Mouse (Mus musculus) cerebellum, adult 2 months (tissue): Measurements from ENCODE around the gene Iars2. TPM values are rescaled to one million over a fixed set of nuclear protein-coding genes. Genes with fewer than 3 reads are reported as not detected.
"Not testable (repeated sequence)": the region's sequence is repeated elsewhere in the genome, so short reads cannot be mapped to it uniquely, and the experiment has no call there.

Source experiments
- DNase-seq, 2 experiments: peaks; one replicate each; pipeline ENCODE4 v3.0.0; 2021
- H3K27ac ChIP-seq: fragments of 200-500 bp; 2 replicates; pipeline ENCODE4 v1.5.1; 2012; ENCODE audit warnings: low read length, control low read depth, inconsistent platforms; ENCODE audit not compliant: insufficient read depth
- H3K27me3 ChIP-seq: fragments of 200-500 bp; 2 replicates; pipeline ENCODE4 v1.6.1; 2012; ENCODE audit warnings: inconsistent platforms, mild to moderate bottlenecking, low read length, moderate library complexity; ENCODE audit not compliant: control insufficient read depth, insufficient read depth
- H3K4me1 ChIP-seq: fragments of 200-500 bp; 2 replicates; pipeline ENCODE4 v1.6.1; 2011; ENCODE audit warnings: low read length; ENCODE audit not compliant: control insufficient read depth, insufficient read depth
- H3K4me3 ChIP-seq: fragments of 200-500 bp; replicated peaks from 2 replicates; pipeline ENCODE3; 2011; ENCODE audit warnings: mild to moderate bottlenecking, low read depth, low read length, control low read depth; ENCODE audit not compliant: insufficient read depth
- CTCF ChIP-seq: fragments of 200-500 bp; IDR thresholded peaks from 2 replicates; pipeline ENCODE4 v1.5.1; 2011; ENCODE audit warnings: low read depth, mild to moderate bottlenecking, control low read depth, low read length, moderate library complexity, borderline replicate concordance; ENCODE audit not compliant: insufficient read depth
- POLR2A ChIP-seq: fragments of 200-500 bp; IDR thresholded peaks from 2 replicates; pipeline ENCODE4 v1.6.1; 2011; ENCODE audit warnings: low read length, control low read depth, borderline replicate concordance; ENCODE audit not compliant: insufficient read depth
- WGBS: fragments of 180-500 bp; shearing (Covaris S2); methylation state at CpG from one replicate; pipeline ENCODE4 v1.1.7; 2018; 5-methylcytosine and 5-hydroxymethylcytosine counted together
- polyA plus RNA-seq: library from polyadenylated mRNA; depleted of rRNA; stranded (reverse); fragments of >200 nt; gene quantifications from 2 replicates; pipeline ENCODE4 v1.2.3, GENCODE M21; 2012

The Iars2 gene
- polyA plus RNA-seq, 1 experiment: 27.2 TPM

DNA sequence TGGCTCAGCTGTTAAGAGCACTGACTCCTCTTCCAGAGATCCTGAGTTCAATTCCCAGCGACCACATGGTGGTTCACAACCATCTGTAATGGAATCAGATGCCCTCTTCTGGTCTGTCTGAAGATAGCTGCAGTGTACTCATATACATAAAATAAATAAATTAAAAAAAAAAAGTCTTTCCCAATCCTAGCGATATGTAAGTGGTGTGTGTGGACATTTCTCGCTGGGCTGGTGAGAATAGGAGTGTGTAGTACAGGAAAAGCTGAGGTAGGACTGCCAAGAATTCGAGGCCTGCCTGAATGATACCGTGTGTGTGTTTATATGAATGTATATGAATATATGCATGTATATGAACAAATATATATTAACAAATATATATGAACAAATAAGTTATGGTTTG is 2.2 kb upstream of the Iars2 start:
- TF ChIP-seq CTCF (no peak), POLR2A (no peak)
- peaks cover 13% of the 10 kb centered on the region; the same call in 1 of the 2 replicates for H3K4me1 ChIP-seq
- DNase-seq: no peak
- WGBS: 42% methylated on average over 5 of the region's 5 CpGs
- no peaks in the 10 kb centered on the region for H3K27me3 ChIP-seq
- no peak overlapping the region for H3K27ac ChIP-seq
- no peak overlapping the region for H3K4me3 ChIP-seq

DNA sequence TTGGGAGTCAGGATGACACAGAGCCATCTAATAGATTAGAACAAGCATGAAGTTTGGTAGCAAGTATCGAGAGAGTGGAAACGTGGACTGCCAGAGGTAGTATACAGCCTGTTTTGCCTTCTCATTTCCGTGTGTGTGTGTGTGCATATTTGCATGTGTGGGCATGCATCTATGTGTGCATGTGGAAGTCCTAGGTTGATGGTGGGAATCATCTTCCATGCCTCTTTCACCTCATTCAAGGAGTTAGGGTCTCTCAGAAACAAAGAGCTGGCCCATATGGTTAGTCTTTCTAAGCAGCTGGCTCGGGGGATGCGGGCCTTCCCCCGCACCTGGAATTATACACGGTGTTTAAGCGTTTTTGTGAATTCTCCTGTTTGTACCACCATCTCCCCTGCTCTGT is 655 bp upstream of the Iars2 start:
- Histone ChIP-seq H3K4me3 (no peak overlapping the region), H3K4me1 (peaks cover 8% of the 10 kb centered on the region; the same call in 1 of the 2 replicates), H3K27ac (no peak overlapping the region), H3K27me3 (no peaks in the 10 kb centered on the region)
- 91% methylated on average over 8 of the region's 8 CpGs for WGBS
- no peak for DNase-seq
- TF ChIP-seq POLR2A (no peak), CTCF (no peak)

DNA sequence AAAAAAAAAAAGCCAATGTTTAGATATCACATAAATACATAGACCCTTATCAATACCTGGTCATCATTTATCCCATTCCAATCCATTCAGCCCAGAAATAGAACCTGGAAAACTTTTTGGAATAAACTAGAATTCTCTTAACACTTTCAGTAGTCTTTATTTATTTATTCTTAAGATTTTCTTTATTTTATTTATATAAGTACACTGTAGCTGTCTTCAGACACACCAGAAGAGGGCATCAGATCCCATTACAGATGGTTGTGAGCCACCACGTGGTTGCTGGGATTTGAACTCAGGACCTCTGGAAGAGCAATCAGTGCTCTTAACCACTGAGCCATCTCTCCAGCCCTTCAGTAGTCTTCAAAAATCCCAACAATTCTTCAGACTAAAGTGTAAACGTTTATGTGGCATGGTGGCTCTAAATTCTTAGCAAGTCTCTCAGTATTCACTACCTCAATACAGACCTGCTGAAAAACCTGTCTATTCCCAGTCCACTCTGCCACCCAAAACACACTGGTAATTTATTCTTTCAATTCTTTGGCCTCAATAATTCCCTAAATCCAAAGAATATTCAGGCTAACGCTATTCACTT is 1.3 kb downstream of the Iars2 start:
- H3K4me3 ChIP-seq: not testable (repeated sequence)

DNA sequence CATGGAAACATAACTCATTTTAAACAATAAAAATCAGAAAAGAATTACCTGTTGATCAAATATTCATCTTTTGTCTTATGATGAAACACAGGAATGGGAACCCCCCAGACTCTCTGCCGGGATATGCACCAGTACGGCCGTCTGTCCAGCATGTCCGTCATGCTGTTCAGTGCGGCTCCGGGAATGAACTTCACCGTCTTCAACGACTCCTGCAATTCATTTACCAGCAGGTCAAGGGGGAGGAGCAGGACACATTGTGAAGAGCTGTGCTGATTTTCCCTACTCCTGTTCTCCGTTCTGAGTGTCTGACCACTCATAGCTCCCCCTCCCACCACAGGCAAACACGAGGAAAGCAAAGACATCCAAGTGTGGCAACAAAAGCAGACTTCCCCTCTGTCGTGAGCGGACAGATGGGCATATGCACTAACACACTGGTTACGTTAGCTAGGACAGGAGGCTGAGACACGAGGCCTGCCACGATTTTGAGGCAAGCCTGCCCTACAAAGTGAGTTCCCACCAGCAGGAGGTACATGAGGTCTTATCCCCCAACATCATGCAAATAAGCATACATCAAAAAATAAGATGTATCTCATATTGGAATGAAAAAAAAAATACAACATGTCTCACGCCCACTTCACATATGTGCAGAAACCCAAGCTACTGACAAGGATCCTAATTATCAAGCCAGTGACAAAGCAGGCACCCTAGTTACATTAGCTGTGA is 13.2 kb downstream of the Iars2 start:
- TF ChIP-seq POLR2A: no peak
- no peak for TF ChIP-seq CTCF
- Histone ChIP-seq H3K27me3 (no peaks in the 10 kb centered on the region), H3K27ac (no peak overlapping the region), H3K4me3 (no peak overlapping the region), H3K4me1 (no peaks in the 10 kb centered on the region)
- 81% methylated on average over 16 of the region's 16 CpGs for WGBS
- no peak for DNase-seq

More for the DNA sequence above, 1.3 kb downstream of the Iars2 start:
- H3K4me1 ChIP-seq, DNase-seq, H3K27ac ChIP-seq, H3K27me3 ChIP-seq: not testable (repeated sequence)
- WGBS: 46% methylated on average over 3 of the region's 3 CpGs

DNA sequence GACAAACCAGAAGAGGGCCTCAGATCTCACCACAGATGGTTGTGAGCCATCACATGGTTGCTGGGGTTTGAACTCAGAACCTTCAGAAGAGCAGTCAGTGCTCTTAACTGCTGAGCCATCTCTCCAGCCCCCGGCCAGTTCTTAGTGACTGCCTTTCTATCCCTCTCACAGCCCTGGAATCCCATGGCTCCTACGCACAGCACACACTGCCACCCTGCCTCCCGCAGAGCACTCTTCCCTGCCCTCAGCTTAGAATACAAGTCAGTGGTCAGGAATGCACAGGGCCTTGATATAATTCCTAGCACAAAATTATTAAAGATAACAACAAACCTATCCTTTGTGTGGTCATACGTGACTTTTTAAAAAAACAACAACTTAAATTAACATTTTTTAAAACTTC is 14.7 kb downstream of the Iars2 start:
- Histone ChIP-seq H3K27ac (no peak overlapping the region), H3K4me1 (no peaks in the 10 kb centered on the region), H3K27me3 (no peaks in the 10 kb centered on the region), H3K4me3 (no peak overlapping the region)
- no peak for TF ChIP-seq CTCF
- TF ChIP-seq POLR2A: no peak
- 88% methylated on average over 4 of the region's 4 CpGs for WGBS
- DNase-seq: no peak

DNA sequence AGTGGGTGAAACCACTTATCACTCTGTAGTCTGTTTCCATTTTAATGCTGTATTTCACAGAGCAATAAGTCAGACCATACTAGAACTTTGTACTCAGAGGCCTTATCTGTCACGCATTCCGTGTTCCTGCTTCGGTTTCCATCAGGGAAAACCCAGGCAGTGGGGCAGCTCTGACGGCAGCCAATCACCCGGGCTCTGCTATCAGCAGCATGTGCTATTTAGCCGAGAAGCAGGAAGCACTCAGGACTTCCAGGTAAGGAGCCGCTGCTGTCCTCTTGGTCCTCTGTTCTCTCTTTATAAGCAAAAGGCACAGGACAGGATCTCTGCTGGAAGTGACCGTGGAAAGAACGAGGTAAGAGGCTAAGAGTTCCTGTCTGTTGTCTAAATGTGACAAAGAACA is 17.2 kb downstream of the Iars2 start:
- Histone ChIP-seq H3K27me3 (no peaks in the 10 kb centered on the region), H3K4me3 (no peak overlapping the region), H3K4me1 (no peaks in the 10 kb centered on the region; the same call in 1 of the 2 replicates), H3K27ac (no peak overlapping the region)
- no peak for DNase-seq
- no peak for TF ChIP-seq CTCF
- whole genome bisulfite sequencing: 88% methylated on average over 9 of the region's 9 CpGs

DNA sequence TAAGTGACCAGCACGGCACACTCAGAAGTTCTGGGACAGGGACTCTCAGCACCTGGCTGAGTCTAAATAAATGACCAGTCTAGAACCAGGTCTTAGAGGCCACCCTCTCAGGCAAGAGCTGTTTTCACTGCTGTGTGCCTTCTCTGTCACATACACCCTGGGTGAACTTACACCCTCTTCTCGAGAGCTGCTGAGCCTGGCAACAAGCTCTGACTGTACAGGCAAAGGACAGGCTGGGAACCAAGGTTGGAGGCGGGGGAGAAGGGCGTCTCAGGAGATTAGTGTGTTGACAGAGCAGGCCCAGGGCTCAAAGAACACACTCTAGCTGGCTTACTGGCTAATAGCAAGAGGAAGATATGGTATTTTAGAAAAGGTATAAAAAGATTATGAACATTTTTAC is 20.3 kb downstream of the Iars2 start:
- Histone ChIP-seq H3K4me1 (no peaks in the 10 kb centered on the region; the same call in 1 of the 2 replicates), H3K27me3 (no peaks in the 10 kb centered on the region), H3K27ac (no peak overlapping the region), H3K4me3 (no peak overlapping the region)
- no peak for TF ChIP-seq POLR2A
- TF ChIP-seq CTCF: no peak
- no peak for DNase-seq
- WGBS: 75% methylated on average over 4 of the region's 4 CpGs

DNA sequence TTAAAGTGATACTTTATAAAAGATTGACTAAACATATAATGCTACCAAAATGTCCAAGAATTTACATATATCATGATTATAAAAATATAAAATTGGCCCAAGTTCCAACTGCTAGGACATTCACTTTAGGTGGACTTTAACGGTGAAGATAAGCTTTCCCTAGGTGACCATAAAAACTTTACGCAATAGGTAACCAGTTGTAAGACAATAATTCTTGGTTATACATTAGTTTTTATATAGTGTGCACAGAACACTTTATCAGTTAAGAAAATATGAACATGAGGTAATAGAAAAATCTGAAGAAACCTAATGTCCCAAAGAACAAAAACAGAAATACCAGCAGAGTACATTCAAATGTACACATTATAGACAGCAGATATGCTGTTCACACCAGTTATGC is 20.9 kb downstream of the Iars2 start:
- Histone ChIP-seq H3K27me3 (no peaks in the 10 kb centered on the region), H3K4me1 (no peaks in the 10 kb centered on the region; the same call in 1 of the 2 replicates), H3K27ac (no peak overlapping the region), H3K4me3 (no peak overlapping the region)
- TF ChIP-seq POLR2A (no peak), CTCF (no peak)
- 98% methylated on average over 2 of the region's 2 CpGs for WGBS
- DNase-seq: no peak
